Mouse (Mus musculus) G1E (cell line): ENCODE measurements around the gene Ifngr2.

Source experiments
- CTCF ChIP-seq: IDR thresholded peaks from 2 replicates; pipeline ENCODE4 v1.5.1; 2012; ENCODE audit warnings: low read depth, low read length, inconsistent platforms, mixed read lengths
- GATA1 ChIP-seq: IDR thresholded peaks from 2 replicates; pipeline ENCODE4 v1.6.1; 2012; ENCODE audit warnings: borderline replicate concordance, low read length, inconsistent platforms, mixed read lengths
- TAL1 ChIP-seq: conservative IDR thresholded peaks from 2 replicates; pipeline ENCODE4 v1.6.1; 2012; ENCODE audit warnings: low read depth, low read length, inconsistent platforms, mixed read lengths

DNA sequence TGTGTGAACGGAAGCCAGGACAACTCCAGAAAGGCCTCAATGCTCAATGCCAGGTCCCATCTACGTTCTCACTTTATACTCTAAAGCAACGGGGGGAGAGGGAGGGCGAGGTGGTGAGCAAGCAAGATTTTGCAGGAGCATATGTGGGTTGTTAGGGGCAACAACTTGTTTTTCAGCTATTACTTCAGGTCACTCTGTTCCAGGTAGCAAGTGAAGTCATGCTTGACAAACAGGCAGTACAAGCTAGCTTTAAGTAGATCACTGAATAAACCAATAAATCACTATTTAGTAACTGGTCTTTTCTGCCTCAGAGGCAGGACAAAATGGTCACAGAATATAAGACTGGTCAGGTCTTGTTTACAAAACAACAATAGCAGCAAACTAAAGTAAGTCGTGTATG is 38.7 kb downstream of the Ifngr2 start:
- TF ChIP-seq CTCF, result no peak
- no peak for TF ChIP-seq TAL1
- no peak for TF ChIP-seq GATA1
